9 mouse cellular contexts compared by ENCODE assay signal in genomic region chr6:89354726-89355125, GRCm38 (mm10). TPM values are rescaled to one million over a fixed set of nuclear protein-coding genes. Genes with fewer than 3 reads are reported as not detected.
A peak's percentile ranks its signal among the peaks of the same experiment; 100 is the strongest.
DNase-seq lines count a peak whose midpoint lies in the region; ATAC-seq and TF ChIP-seq lines count a peak whose summit lies in the region.
"Had no signal": no experiment of that assay in that cellular context is flagged by ENCODE, and none has a peak within 500 bp of the region (broad histone marks: within the 10 kb centered on the region; RNA-seq: fewer than 3 reads in every experiment).

No protein-coding gene starts in this region.

- no peaks in the 10 kb centered on the region for H3K27me3 ChIP-seq in heart, embryonic 12.5 days (replicated peaks)
- no peaks in the 10 kb centered on the region for H3K27me3 ChIP-seq in heart, embryonic 10.5 days (ENCODE audit: insufficient read depth, poor library complexity, severe bottlenecking)
- H3K27me3 ChIP-seq in hindbrain, postnatal 0 days (ENCODE audit: insufficient read depth, low read length): no peaks in the 10 kb centered on the region
- no peaks in the 10 kb centered on the region; the same call in 1 of the 2 replicates for H3K27me3 ChIP-seq in liver, embryonic 12.5 days (replicated peaks)

- WGBS in heart, embryonic 12.5 days: 84% methylated on average over 12 of the region's 12 CpGs
- 85% methylated on average over 12 of the region's 12 CpGs for WGBS in heart, embryonic 10.5 days
- WGBS in hindbrain, postnatal 0 days: 75% methylated on average over 12 of the region's 12 CpGs
- 84% methylated on average over 12 of the region's 12 CpGs for WGBS in liver, embryonic 12.5 days (ENCODE audit: insufficient replicate concordance)

- peaks cover 43% of the 10 kb centered on the region for H3K36me3 ChIP-seq in heart, embryonic 12.5 days
- H3K36me3 ChIP-seq in heart, embryonic 10.5 days: peaks cover 60% of the 10 kb centered on the region
- H3K36me3 ChIP-seq in hindbrain, postnatal 0 days (ENCODE audit: insufficient read depth, low read length): peaks cover 6% of the 10 kb centered on the region; the same call in 1 of the 2 replicates
- H3K36me3 ChIP-seq in liver, embryonic 12.5 days: peaks cover 47% of the 10 kb centered on the region

- H3K9ac ChIP-seq in heart, embryonic 12.5 days: 0 out of 2 replicates have a peak overlapping the region, but pooled peaks have one; percentile 36
- H3K9ac ChIP-seq in hindbrain, postnatal 0 days (replicated peaks; ENCODE audit: low read length): no peak overlapping the region; the same call in 1 of the 2 replicates
- H3K9ac ChIP-seq in liver, embryonic 12.5 days: no peak overlapping the region
- H3K9ac ChIP-seq: lung, embryonic 14.5 days had no signal

- H3K27ac ChIP-seq in heart, embryonic 12.5 days (ENCODE audit: poor library complexity, severe bottlenecking): no peak overlapping the region
- no peak overlapping the region; the same call in 1 of the 2 replicates for H3K27ac ChIP-seq in heart, embryonic 10.5 days
- H3K27ac ChIP-seq in hindbrain, postnatal 0 days: no peak overlapping the region
- no peak overlapping the region for H3K27ac ChIP-seq in liver, embryonic 12.5 days

- peaks cover 73% of the 10 kb centered on the region for H3K4me1 ChIP-seq in heart, embryonic 12.5 days (replicated peaks)
- H3K4me1 ChIP-seq in heart, embryonic 10.5 days: peaks cover 65% of the 10 kb centered on the region
- H3K4me1 ChIP-seq in hindbrain, postnatal 0 days (ENCODE audit: insufficient read depth, low read length): peaks cover 11% of the 10 kb centered on the region
- H3K4me1 ChIP-seq in liver, embryonic 12.5 days: peaks cover 24% of the 10 kb centered on the region

- no peak for DNase-seq in heart, embryonic 10.5 days (ENCODE audit: low spot score)
- peak; percentile 22 for DNase-seq in 3T3-L1 (ENCODE audit: low read depth, low spot score)
- DNase-seq in adrenal gland, adult 18-20 months (ENCODE audit: low spot score in 2 of 2): peak; percentile 61 to 80
- DNase-seq in hindbrain, postnatal 0 days (ENCODE audit: low spot score): no peak
- DNase-seq in gastrocnemius, postnatal 25 days: no peak
- DNase-seq: lung, embryonic 14.5 days; right cerebral cortex, adult 18-20 months had no signal

- no peak for ATAC-seq in heart, embryonic 12.5 days (ENCODE audit: insufficient number of reproducible peaks, low FRiP score)
- ATAC-seq in hindbrain, postnatal 0 days: no peak
- no peak for ATAC-seq in liver, embryonic 12.5 days

- H3K4me2 ChIP-seq in heart, embryonic 12.5 days: no peak overlapping the region
- no peak overlapping the region for H3K4me2 ChIP-seq in hindbrain, postnatal 0 days (ENCODE audit: low read depth, low read length)
- H3K4me2 ChIP-seq in liver, embryonic 12.5 days: no peak overlapping the region
- H3K4me2 ChIP-seq: lung, embryonic 14.5 days had no signal

- TF ChIP-seq CTCF in hindbrain, postnatal 0 days (IDR thresholded peaks at IDR 0.05; ENCODE audit: low read depth): peak; percentile 30

- no peak overlapping the region for H3K4me3 ChIP-seq in heart, embryonic 12.5 days
- no peak overlapping the region for H3K4me3 ChIP-seq in heart, embryonic 10.5 days
- H3K4me3 ChIP-seq in hindbrain, postnatal 0 days (ENCODE audit: low read length): no peak overlapping the region
- H3K4me3 ChIP-seq in liver, embryonic 12.5 days: no peak overlapping the region

- no peaks in the 10 kb centered on the region for H3K9me3 ChIP-seq in heart, embryonic 12.5 days (replicated peaks)
- no peaks in the 10 kb centered on the region for H3K9me3 ChIP-seq in heart, embryonic 10.5 days
- H3K9me3 ChIP-seq in hindbrain, postnatal 0 days (ENCODE audit: low read length): no peaks in the 10 kb centered on the region
- no peaks in the 10 kb centered on the region for H3K9me3 ChIP-seq in liver, embryonic 12.5 days (replicated peaks)

RNA-seq across cellular contexts. Expression of gene Plxna1, which starts 7.7 kb away (rescaled TPM):
- polyA plus RNA-seq in heart, embryonic 12.5 days (2016; fragmentation: Nextera tagmentation; extraction: Ambion mirVana): 13.4 and 17.3 TPM in 2 replicates
- 11.3 and 14.3 TPM in 2 replicates for polyA plus RNA-seq in heart, embryonic 10.5 days (2016; fragmentation: Nextera tagmentation; extraction: Ambion mirVana)
- 10 to 100 TPM; 41.0 to 84.6 TPM for total RNA-seq in adrenal gland, adult 18-20 months (2021)
- total RNA-seq in hindbrain, postnatal 0 days (2014; rRNA removed): 135 and 145 TPM in 2 replicates
- 25.3 and 30.6 TPM in 2 replicates for polyA plus RNA-seq in hindbrain, postnatal 0 days (2015; fragmentation: Nextera tagmentation; extraction: Ambion mirVana)
- 10 to 100 TPM; 16.8 to 19.1 TPM for total RNA-seq in gastrocnemius, postnatal 25 days (2021)
- 6.7 and 7.2 TPM in 2 replicates for polyA plus RNA-seq in liver, embryonic 12.5 days (2016; fragmentation: Nextera tagmentation; extraction: Ambion mirVana)

Comparison
In these comparisons a context has a peak if more than half of its experiments do, and no peak if none do; other contexts are left out.
1. DNase-seq: peak in 3T3-L1 (single experiment) and adrenal gland, adult 18-20 months (2 of 2); none in heart, embryonic 10.5 days (single experiment), hindbrain, postnatal 0 days (single experiment) and gastrocnemius, postnatal 25 days (single experiment).